Mouse (Mus musculus) midbrain, postnatal 0 days (tissue): ENCODE results near the gene Tmem234. TPM values are rescaled to one million over a fixed set of nuclear protein-coding genes. Genes with fewer than 3 reads are reported as not detected.

Source experiments
- ATAC-seq: fragments of 200-750 bp; cut with Nextera tagmentation; 2 replicates; pipeline ENCODE4 v1.8.0; 2017; ENCODE audit warnings: moderate number of reproducible peaks, mild to moderate bottlenecking, moderate TSS enrichment, moderate library complexity; ENCODE audit not compliant: low FRiP score
- DNase-seq: peaks from one replicate; pipeline ENCODE4 v3.0.0-alpha.2; 2015; ENCODE audit warnings: low spot score
- H3K27ac ChIP-seq: fragments of 300-500 bp; sonication (generic); 2 replicates; pipeline ENCODE4 v1.5.1; 2014; ENCODE audit warnings: low read depth, mild to moderate bottlenecking, low read length, mixed read lengths
- H3K27me3 ChIP-seq: fragments of 300-500 bp; sonication (generic); 2 replicates; pipeline ENCODE4 v1.6.1; 2014; ENCODE audit warnings: low read length, control low read depth, mixed read lengths; ENCODE audit not compliant: insufficient read depth
- H3K36me3 ChIP-seq: fragments of 300-500 bp; sonication (generic); 2 replicates; pipeline ENCODE4 v1.6.1; 2014; ENCODE audit warnings: low read length, control low read depth, mixed read lengths; ENCODE audit not compliant: insufficient read depth
- H3K4me1 ChIP-seq: fragments of 300-500 bp; sonication (generic); 2 replicates; pipeline ENCODE4 v1.6.1; 2014; ENCODE audit warnings: mild to moderate bottlenecking, control low read depth, antibody characterized with exemption, low read length, mixed read lengths; ENCODE audit not compliant: insufficient read depth
- H3K4me2 ChIP-seq: fragments of 300-500 bp; sonication (generic); 2 replicates; pipeline ENCODE4 v1.6.1; 2014; ENCODE audit warnings: low read depth, mild to moderate bottlenecking, low read length, mixed read lengths; ENCODE audit not compliant: poor library complexity, severe bottlenecking
- H3K4me3 ChIP-seq: fragments of 300-500 bp; sonication (generic); 2 replicates; pipeline ENCODE4 v1.5.1; 2014; ENCODE audit warnings: low read depth, mild to moderate bottlenecking, low read length, moderate library complexity
- H3K9ac ChIP-seq: fragments of 300-500 bp; sonication (generic); replicated peaks from 2 replicates; pipeline ENCODE4 v1.6.1; 2014; ENCODE audit warnings: mild to moderate bottlenecking, low read length, moderate library complexity, mixed read lengths; ENCODE audit not compliant: poor library complexity, severe bottlenecking
- H3K9me3 ChIP-seq: fragments of 300-500 bp; sonication (generic); 2 replicates; pipeline ENCODE4 v1.6.1; 2016; ENCODE audit warnings: low read length, control low read depth
- CTCF ChIP-seq: IDR thresholded peaks from 2 replicates; pipeline ENCODE4 v1.5.1; 2016; ENCODE audit warnings: antibody characterized with exemption, mild to moderate bottlenecking
- WGBS: fragments of 180-500 bp; shearing (Covaris S2); extraction: QIAGEN DNeasy Blood & Tissue Kit; methylation state at CpG from one replicate; pipeline ENCODE4 v1.1.7; 2014; 5-methylcytosine and 5-hydroxymethylcytosine counted together
- polyA plus RNA-seq: library from polyadenylated mRNA; unstranded; fragments of >200 nt; fragmentation: Nextera tagmentation; extraction: Ambion mirVana; gene quantifications from 2 replicates; pipeline ENCODE4 v1.2.1, GENCODE M21; 2015
- total RNA-seq: library from RNA; depleted of rRNA; stranded (reverse); fragments of >200 nt; gene quantifications from 2 replicates; pipeline ENCODE4 v1.2.3, GENCODE M21; 2014

Gene Tmem234
- total and polyA plus RNA-seq, 2 experiments from 2014 or later = 189 to 210 TPM

- ATAC-seq (no peak), DNase-seq (no peak)
- TF ChIP-seq CTCF = no peak
- peaks cover 29% of the 10 kb centered on the region for H3K4me1 ChIP-seq
- H3K9me3 ChIP-seq = no peaks in the 10 kb centered on the region
- H3K9ac ChIP-seq = peak overlapping the region; percentile 81
- H3K36me3 ChIP-seq = peaks cover 15% of the 10 kb centered on the region
- H3K4me2 ChIP-seq = peak overlapping the region; percentile 89
- peak overlapping the region; percentile 59 for H3K4me3 ChIP-seq
- 14% methylated on average over 8 of the region's 8 CpGs for WGBS
- H3K27me3 ChIP-seq = no peaks in the 10 kb centered on the region
- H3K27ac ChIP-seq = peak overlapping the region; percentile 96
Observed at GRCm38 (mm10) chr4:129622803-129623535, 22.5 kb downstream of the Tmem234 start.

- peak; percentile 42 for ATAC-seq
- Histone ChIP-seq H3K4me1 (peaks cover 26% of the 10 kb centered on the region), H3K4me3 (peak within 1 kb of the TSS; percentile 59), H3K9me3 (no peaks in the 10 kb centered on the region), H3K36me3 (peaks cover 22% of the 10 kb centered on the region), H3K27me3 (no peaks in the 10 kb centered on the region), H3K27ac (peak within 1 kb of the TSS; percentile 96), H3K4me2 (peak within 1 kb of the TSS; percentile 89), H3K9ac (peak within 1 kb of the TSS; percentile 81)
- TF ChIP-seq CTCF = no peak
- peak; percentile 77 for DNase-seq
- 0% methylated on average over 10 of the region's 10 CpGs for WGBS
Observed at GRCm38 (mm10) chr4:129623681-129624091, 23.2 kb downstream of the Tmem234 start, which contains the start of gene Ccdc28b. Ccdc28b (minus strand) TSS chr4:129623947.

GRCm38 (mm10) chr4:129624281-129625028 is 24.0 kb downstream of the Tmem234 start:
- Histone ChIP-seq H3K4me1 (peaks cover 26% of the 10 kb centered on the region), H3K9me3 (no peaks in the 10 kb centered on the region), H3K27ac (peak overlapping the region; percentile 96), H3K36me3 (peaks cover 29% of the 10 kb centered on the region), H3K4me2 (peak overlapping the region; percentile 89), H3K4me3 (peak overlapping the region; percentile 59), H3K9ac (peak overlapping the region; percentile 81), H3K27me3 (no peaks in the 10 kb centered on the region)
- DNase-seq = peak; percentile 98
- under 1% methylated on average over 18 of the region's 18 CpGs for WGBS
- TF ChIP-seq CTCF = no peak
- ATAC-seq = peak; percentile 95

GRCm38 (mm10) chr4:129625029-129625370 is 24.5 kb downstream of the Tmem234 start:
- 1% methylated on average over 6 of the region's 6 CpGs for WGBS
- Histone ChIP-seq H3K36me3 (peaks cover 29% of the 10 kb centered on the region), H3K4me1 (peaks cover 26% of the 10 kb centered on the region), H3K27me3 (no peaks in the 10 kb centered on the region), H3K9me3 (no peaks in the 10 kb centered on the region), H3K4me3 (peak overlapping the region; percentile 59), H3K4me2 (peak overlapping the region; percentile 89), H3K27ac (peak overlapping the region; percentile 96), H3K9ac (peak overlapping the region; percentile 57)
- DNase-seq (peak; percentile 87), ATAC-seq (peak; percentile 28; the same call in 1 of the 2 replicates)
- 0 out of 2 replicates have a peak, but pooled peaks have one; percentile 10 for TF ChIP-seq CTCF

GRCm38 (mm10) chr4:129625496-129625895 is 25.0 kb downstream of the Tmem234 start:
- Histone ChIP-seq H3K9me3 (no peaks in the 10 kb centered on the region), H3K36me3 (peaks cover 32% of the 10 kb centered on the region), H3K4me3 (no peak overlapping the region), H3K27ac (peak overlapping the region; percentile 96), H3K4me2 (peak overlapping the region; percentile 89; the same call in 1 of the 2 replicates), H3K27me3 (no peaks in the 10 kb centered on the region), H3K9ac (no peak overlapping the region), H3K4me1 (peaks cover 26% of the 10 kb centered on the region)
- DNase-seq = no peak
- TF ChIP-seq CTCF = no peak
- 44% methylated on average over 4 of the region's 4 CpGs for WGBS
- ATAC-seq = no peak

- no peaks in the 10 kb centered on the region for H3K27me3 ChIP-seq
- no peak overlapping the region for H3K9ac ChIP-seq
- H3K4me3 ChIP-seq = no peak overlapping the region
- ATAC-seq (no peak), DNase-seq (no peak)
- TF ChIP-seq CTCF = no peak
- peaks cover 37% of the 10 kb centered on the region for H3K36me3 ChIP-seq
- H3K4me1 ChIP-seq = peaks cover 25% of the 10 kb centered on the region
- H3K27ac ChIP-seq = no peak overlapping the region
- 76% methylated on average over 6 of the region's 6 CpGs for WGBS
- no peak overlapping the region for H3K4me2 ChIP-seq
- H3K9me3 ChIP-seq = no peaks in the 10 kb centered on the region
Observed at GRCm38 (mm10) chr4:129626035-129626434, 25.6 kb downstream of the Tmem234 start.
